Mouse (Mus musculus) adrenal gland, postnatal 10 days (tissue): ENCODE measurements around the gene Brat1. TPM values are rescaled to one million over a fixed set of nuclear protein-coding genes. Genes with fewer than 3 reads are reported as not detected.

Experiments
- DNase-seq: peaks from one replicate; pipeline ENCODE4 v3.0.0; 2021; ENCODE audit warnings: mixed read lengths
- total RNA-seq, 2 experiments: library from RNA; stranded (reverse); gene quantifications; 2 replicates each; pipeline ENCODE4 v1.2.3; 2021

Gene Brat1
- total RNA-seq, 2 experiments from 2014 or later: 15.4 to 17.0 TPM

- no peak for DNase-seq
Observed at GRCm38 (mm10) chr5:140701661-140702060, 3.1 kb upstream of the Brat1 start.

DNA sequence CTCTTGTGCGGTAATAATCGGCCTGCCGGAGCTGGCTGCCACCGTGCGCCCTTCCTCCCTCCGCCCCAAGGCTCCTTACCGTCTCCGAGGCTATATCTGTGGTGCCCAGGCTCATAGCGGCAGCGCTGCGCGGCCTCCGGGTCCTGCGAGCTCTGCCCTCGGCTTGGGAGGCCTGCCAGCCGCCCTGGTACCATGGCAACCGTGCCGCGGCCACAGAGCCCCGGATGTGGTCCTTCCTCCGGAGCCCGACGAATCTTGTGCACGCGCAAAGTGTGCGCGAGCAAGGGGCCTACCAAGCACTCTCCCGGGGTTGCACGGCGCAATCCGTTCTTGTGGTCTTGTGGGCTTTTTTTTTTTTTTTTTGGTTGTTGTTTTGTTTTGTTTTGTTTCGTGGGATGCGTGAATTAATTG, 2.7 kb upstream of the Brat1 start, which contains the start of gene Iqce:
Gene Iqce (minus strand): TSS at position 276 of the 411 bp plus-strand sequence.
- DNase-seq: peak; percentile 99

DNA sequence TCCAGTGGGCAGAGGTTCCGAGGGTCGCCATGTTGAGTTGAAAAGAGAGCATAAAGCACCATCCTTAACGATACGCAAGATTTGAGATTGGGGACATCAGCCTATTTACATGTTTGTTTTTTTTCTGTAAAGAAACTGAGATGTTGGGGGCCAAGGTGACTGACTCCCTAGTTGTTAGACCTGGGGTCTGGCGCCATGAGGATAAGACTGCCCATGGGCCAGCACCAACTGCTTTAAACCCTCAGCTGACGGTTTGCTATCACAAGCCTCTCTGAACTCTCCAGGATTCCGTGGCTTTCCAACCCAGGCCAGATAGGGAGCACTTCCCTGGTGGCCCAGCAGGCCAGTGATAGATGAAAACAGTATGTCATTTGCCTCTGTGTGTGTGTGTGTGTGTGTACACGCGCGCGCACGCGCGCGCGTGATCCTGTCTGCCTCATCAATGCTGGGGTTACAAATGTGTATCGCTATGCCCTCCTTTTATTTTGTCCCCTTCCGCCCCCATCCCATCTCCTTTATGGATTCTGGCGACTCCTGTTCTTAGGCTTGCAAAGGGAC, 2.1 kb upstream of the Brat1 start:
- no peak for DNase-seq

DNA sequence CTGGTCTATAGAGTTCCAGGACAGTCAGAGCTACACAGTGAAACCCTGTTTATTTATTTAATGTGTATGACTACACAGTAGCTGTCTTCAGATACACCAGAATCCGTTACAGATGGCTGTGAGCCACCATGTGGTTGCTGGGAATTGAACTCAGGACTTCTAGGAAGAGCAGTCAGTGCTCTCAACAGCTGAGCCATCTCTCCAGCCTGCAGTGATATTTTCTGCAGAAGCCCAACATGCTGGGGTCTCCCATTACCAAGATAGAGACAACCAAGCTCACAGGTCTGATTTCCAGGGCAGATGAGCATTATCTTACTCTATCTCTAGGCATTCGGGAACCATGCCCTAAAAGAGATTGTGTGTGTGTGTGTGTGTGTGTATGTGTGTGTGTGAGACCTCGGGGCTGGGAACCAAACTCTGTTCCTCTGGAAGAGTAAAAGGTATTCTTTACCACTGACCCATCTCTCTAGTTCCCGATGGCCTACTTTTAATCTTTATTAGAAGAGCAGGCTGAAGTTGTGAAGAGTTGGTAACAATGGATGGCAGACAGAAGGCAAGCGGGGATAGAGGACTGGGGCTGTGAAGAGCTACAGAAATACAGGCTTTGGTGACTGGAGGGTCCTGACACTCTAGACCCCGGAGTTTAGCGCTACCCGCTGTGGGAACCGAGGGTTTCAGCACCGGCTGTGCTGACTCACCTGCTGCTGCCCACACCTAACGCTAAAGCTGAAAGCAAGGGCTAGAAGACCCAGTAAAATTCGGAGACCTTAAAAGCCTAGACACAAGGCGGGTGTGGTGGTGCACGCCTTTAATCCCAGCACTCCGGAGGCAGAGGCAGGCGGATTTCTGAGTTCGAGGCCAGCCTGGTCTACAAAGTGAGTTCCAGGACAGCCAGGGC, 1.1 kb upstream of the Brat1 start:
- DNase-seq: no peak

GRCm38 (mm10) chr5:140705501-140706171, 825 bp downstream of the Brat1 start:
- peak; percentile 18 for DNase-seq

DNA sequence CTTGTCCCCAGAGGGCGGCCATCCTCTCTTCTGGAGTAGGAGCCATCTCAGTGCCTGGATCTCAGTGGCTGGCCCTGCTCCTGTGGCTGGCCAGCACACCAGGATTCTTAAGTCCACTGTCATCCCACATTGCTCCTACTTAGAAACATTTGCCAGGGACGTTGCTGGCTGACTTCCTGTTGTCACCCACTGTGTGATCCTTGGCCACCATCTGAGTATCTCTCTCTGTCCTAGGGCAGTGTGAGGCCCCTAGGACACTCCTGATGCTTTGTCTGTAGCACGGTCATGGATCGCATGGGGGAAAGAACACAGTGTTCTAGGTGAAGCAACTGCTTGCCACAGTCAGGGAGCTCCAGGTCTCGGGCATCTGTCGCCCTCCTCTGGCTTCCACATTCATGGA, 5.5 kb downstream of the Brat1 start:
- no peak for DNase-seq

GRCm38 (mm10) chr5:140711040-140711439, 6.2 kb downstream of the Brat1 start:
- no peak for DNase-seq

DNA sequence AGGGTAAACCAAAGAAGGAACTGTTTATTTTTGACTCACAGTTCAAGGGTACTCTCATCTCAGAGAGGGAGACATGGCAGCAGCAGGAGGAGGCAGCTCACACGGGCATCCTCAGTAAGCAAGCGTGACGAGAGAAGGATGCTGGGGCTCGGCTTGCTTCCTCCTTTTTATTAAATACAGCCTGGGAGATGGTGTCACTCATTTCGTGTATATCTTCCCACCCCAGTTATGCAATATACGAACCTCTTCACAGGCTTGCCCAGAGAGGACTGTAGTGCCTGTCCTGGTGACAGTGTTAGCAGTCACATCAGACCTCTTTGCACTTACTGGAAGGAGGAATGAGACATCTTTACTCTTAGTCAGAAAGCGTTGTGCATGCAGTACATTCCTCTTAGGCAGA, 16.0 kb downstream of the Brat1 start:
- DNase-seq: no peak

DNA sequence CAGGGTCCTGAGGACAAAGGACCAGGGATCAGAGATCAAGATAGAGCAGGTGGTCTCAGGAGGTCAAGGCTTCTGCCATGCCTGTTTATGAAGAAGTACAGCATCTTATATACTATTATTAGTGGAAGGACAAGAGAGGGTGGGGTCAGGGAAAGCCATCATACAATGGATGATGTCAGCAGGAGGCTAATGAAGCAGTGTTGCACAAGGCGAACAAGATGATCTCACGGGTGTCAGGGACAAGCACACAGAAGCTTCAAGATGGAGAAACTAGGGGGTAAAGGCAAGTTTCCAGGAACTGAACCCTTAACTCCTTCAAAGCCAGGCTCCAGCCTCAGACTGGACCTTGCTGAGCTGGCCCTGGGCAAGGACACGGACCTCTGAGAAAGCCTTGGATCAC, 17.3 kb downstream of the Brat1 start:
- no peak for DNase-seq

GRCm38 (mm10) chr5:140723822-140724221, 19.0 kb downstream of the Brat1 start, which contains the start of gene Amz1:
Gene Amz1, plus strand, starts transcription at chr5:140724127.
- no peak for DNase-seq

DNA sequence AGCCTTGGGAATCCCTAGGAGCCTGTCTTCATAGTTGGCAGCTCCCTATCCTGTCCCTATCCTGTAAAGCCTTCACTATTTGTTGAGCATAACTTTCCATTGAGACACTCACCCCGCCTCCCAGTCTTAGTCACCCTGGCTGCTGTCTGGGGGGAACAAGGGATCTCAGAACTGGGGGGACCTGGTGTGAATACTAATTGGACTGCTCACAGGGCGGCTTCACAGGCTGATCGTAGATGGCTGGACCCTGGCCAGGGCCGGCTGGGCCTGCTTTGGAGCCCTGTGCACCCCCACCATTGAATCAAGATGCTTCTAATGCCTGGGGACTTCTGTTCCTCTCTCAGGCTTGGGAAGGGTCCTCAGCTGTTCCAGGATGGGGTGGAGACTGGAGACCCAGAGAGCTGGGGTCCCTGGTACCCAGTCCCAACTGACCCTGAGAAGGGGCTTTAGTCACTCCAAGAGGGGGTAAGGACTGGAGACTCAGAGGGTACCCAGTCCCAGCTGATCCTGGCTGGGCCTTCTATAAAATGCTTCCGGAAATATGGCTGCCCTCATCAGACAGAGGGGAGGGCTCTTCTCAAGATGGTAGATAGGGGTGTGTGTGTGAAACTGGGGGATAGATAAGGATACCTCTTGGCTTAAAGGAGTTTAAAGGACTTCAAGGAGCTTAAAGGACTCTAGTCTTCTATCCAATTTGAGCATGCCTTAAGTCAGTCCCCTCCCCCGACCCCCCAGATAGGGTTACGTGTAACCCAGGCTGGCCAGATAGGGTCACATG, 21.4 kb downstream of the Brat1 start:
- peak; percentile 24 for DNase-seq

GRCm38 (mm10) chr5:140726946-140727740, 22.3 kb downstream of the Brat1 start:
- peak; percentile 58 for DNase-seq

DNA sequence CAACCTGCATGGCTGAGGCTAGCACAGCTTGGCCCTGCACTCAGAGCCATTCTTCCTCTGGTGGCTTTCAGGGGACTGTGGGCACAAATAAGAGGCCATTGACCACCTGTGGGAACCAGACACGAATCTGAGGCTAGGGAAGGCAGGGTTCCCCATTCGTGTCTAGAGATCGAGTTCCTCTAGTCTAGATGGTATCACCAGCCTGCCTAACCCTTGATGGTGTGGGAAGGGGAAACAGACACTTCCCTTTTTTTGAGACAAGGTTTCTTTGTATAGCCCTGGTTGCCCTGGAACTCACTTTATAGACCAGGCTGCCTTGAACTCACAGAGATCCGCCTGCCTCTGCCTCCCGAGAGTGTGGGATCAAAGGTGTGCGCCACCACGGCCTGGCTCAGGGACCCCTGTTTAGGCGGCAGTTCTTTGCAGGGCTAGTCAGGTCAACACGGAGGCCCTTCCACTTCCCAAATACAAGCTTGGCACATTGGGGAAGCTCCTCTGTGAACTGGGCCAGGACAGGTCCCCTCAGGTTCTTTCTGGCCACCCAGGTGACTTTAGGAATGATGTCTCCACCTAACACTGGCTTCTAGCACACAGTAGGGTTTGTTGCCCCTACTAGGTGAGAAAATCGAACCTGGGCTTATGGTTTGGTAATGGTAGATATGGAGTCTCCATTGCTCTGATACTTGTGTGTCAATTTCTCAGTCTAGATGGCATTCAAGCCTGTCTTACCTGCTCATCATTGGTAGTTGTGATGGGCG, 26.4 kb downstream of the Brat1 start:
- DNase-seq: no peak

- no peak for DNase-seq
Observed at GRCm38 (mm10) chr5:140732195-140732594, 27.4 kb downstream of the Brat1 start.

GRCm38 (mm10) chr5:140733336-140733735, 28.5 kb downstream of the Brat1 start:
- no peak for DNase-seq

- peak; percentile 39 for DNase-seq
Observed at GRCm38 (mm10) chr5:140735297-140735696, 30.5 kb downstream of the Brat1 start.

- no peak for DNase-seq
Observed at GRCm38 (mm10) chr5:140736166-140736565, 31.4 kb downstream of the Brat1 start.

DNA sequence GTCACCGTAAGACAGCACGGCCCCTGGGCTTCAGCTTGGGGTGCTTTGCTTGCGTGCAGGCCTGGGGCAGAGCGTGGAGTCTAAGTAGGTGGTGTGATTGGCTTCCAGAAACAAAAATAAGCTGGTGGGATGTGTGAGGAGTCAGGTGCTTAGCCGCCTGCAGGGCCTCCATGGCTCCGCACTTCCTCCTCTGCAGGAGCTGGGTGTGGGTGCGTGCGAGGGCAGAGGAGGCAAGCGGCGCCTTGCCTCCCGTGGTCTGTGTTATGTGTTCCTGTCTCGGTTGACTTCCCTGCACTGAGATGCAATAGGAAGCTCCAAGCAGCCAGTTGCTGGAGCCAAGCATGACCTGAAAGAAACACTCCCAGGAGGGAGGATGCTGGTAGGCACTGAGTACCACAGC, 35.0 kb downstream of the Brat1 start:
- DNase-seq: no peak

DNA sequence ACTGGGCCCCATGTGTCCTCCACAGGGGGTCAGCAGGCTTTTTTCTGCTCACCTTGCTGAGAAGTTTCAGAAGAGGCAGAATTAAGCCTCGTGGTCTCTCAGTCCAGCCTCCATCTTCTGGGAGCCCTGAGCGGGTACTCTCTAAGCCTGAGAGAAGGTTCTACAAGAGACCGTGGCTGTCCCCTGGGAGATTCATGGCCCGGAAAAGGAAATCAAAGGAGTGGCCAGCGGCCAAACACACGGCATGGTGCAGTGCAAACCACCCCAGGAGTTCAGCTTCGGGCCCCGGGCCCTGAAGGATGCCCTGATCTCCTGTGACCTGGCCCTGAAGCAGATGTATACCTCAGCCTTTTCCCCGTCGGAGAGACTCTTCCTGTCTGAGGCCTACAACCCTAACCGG, 36.2 kb downstream of the Brat1 start:
- peak; percentile 56 for DNase-seq

- no peak for DNase-seq
Observed at GRCm38 (mm10) chr5:140741877-140742276, 37.1 kb downstream of the Brat1 start.

GRCm38 (mm10) chr5:140743706-140744131, 38.9 kb downstream of the Brat1 start:
- DNase-seq: peak; percentile 41
